Mouse (Mus musculus) heart, adult 2 months (tissue): ENCODE data around the gene Alpk1.

Experiments
- CTCF ChIP-seq: fragments of 200-600 bp; IDR thresholded peaks from 2 replicates; pipeline ENCODE4 v1.8.1; 2022; ENCODE audit warnings: antibody characterized with exemption, mild to moderate bottlenecking, moderate library complexity
- EP300 ChIP-seq: fragments of 200-500 bp; IDR thresholded peaks from 2 replicates; pipeline ENCODE4 v1.6.1; 2011; ENCODE audit warnings: low read depth, low read length, control low read depth; ENCODE audit not compliant: insufficient read depth
- POLR2A ChIP-seq: fragments of 200-500 bp; IDR thresholded peaks from 2 replicates; pipeline ENCODE4 v1.6.1; 2011; ENCODE audit warnings: mild to moderate bottlenecking, low read depth, low read length, control low read depth; ENCODE audit not compliant: insufficient read depth

GRCm38 (mm10) chr3:127729513-127730137, 50.7 kb downstream of the Alpk1 start:
- no peak for TF ChIP-seq CTCF
- TF ChIP-seq POLR2A: no peak
- no peak for TF ChIP-seq EP300
